Mouse (Mus musculus) ES-Bruce4 (cell line): ENCODE measurements around the gene Prkd1.

ENCODE experiments used
- CTCF ChIP-seq: IDR thresholded peaks from one replicate; pipeline ENCODE4 v1.8.1; 2011; ENCODE audit warnings: low read depth, low read length
- POLR2A ChIP-seq: IDR thresholded peaks from one replicate; pipeline ENCODE4 v1.8.1; 2011; ENCODE audit warnings: low read length; ENCODE audit not compliant: insufficient read depth

DNA sequence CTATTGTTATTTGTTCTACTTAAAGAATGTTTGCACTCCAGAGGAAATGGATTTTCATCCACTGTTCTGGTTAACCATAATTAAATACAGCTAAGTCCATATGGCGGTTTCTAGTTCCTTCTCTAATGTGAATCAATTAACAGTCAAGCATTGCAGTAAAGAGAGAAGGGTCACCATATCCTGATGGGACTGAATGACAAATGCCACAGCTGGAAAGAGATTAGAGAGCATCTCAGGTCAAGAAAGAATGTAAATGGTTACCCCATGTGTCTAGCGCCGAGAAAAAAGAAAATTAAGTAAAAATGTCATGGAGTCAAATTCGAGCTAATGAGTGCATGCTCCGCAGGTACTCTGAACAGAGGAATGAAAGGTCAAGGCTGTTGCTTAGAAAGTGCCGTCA, 212.2 kb downstream of the Prkd1 start:
- TF ChIP-seq CTCF (no peak), POLR2A (no peak)
